Mouse (Mus musculus) heart, embryonic 12.5 days (tissue): ENCODE data around the gene D230025D16Rik. TPM values are rescaled to one million over a fixed set of nuclear protein-coding genes. Genes with fewer than 3 reads are reported as not detected.

Experiments used
- ATAC-seq: fragments of 200-750 bp; cut with Nextera tagmentation; 2 replicates; pipeline ENCODE4 v1.8.0; 2017; ENCODE audit warnings: moderate TSS enrichment, moderate library complexity; ENCODE audit not compliant: insufficient number of reproducible peaks, low FRiP score
- H3K27ac ChIP-seq: fragments of 300-500 bp; sonication (generic); 2 replicates; pipeline ENCODE4 v1.5.1; 2016; ENCODE audit warnings: mild to moderate bottlenecking, moderate library complexity; ENCODE audit not compliant: poor library complexity, severe bottlenecking
- H3K27me3 ChIP-seq: fragments of 300-500 bp; sonication (generic); replicated peaks from 2 replicates; pipeline ENCODE4 v1.6.1; 2016; ENCODE audit warnings: mild to moderate bottlenecking, moderate library complexity
- H3K36me3 ChIP-seq: fragments of 300-500 bp; sonication (generic); 2 replicates; pipeline ENCODE4 v1.6.1; 2016; ENCODE audit warnings: mild to moderate bottlenecking, moderate library complexity
- H3K4me1 ChIP-seq: fragments of 300-500 bp; sonication (generic); replicated peaks from 2 replicates; pipeline ENCODE4 v1.6.1; 2016; ENCODE audit warnings: mild to moderate bottlenecking
- H3K4me2 ChIP-seq: fragments of 300-500 bp; sonication (generic); 2 replicates; pipeline ENCODE4 v1.6.1; 2016; ENCODE audit warnings: mild to moderate bottlenecking, moderate library complexity
- H3K4me3 ChIP-seq: fragments of 300-500 bp; sonication (generic); 2 replicates; pipeline ENCODE4 v1.5.1; 2016; ENCODE audit warnings: mild to moderate bottlenecking
- H3K9ac ChIP-seq: fragments of 300-500 bp; sonication (generic); 2 replicates; pipeline ENCODE4 v1.6.1; 2016; ENCODE audit warnings: mild to moderate bottlenecking, moderate library complexity
- H3K9me3 ChIP-seq: fragments of 300-500 bp; sonication (generic); replicated peaks from 2 replicates; pipeline ENCODE4 v1.6.1; 2016; ENCODE audit warnings: mild to moderate bottlenecking, moderate library complexity
- WGBS: fragments of 180-500 bp; shearing (Covaris S2); methylation state at CpG from one replicate; pipeline ENCODE4 v1.1.7; 2016; 5-methylcytosine and 5-hydroxymethylcytosine counted together
- polyA plus RNA-seq: library from polyadenylated mRNA; unstranded; fragments of >200 nt; fragmentation: Nextera tagmentation; extraction: Ambion mirVana; gene quantifications from 2 replicates; pipeline ENCODE4 v1.2.1, GENCODE M21; 2016

Gene D230025D16Rik
- polyA plus RNA-seq, 1 experiment from 2014 or later = 18.9 TPM

- 62% methylated on average over 7 of the region's 7 CpGs for WGBS
- Histone ChIP-seq H3K27ac (no peak overlapping the region), H3K9ac (no peak overlapping the region), H3K9me3 (0 out of 2 replicates have a peak, but pooled peaks cover 4% of the 10 kb centered on the region), H3K4me3 (no peak overlapping the region), H3K27me3 (peaks cover 71% of the 10 kb centered on the region), H3K36me3 (no peaks in the 10 kb centered on the region), H3K4me2 (peak overlapping the region; percentile 86; the same call in 1 of the 2 replicates), H3K4me1 (peaks cover 26% of the 10 kb centered on the region)
- ATAC-seq = no peak
Observed at GRCm38 (mm10) chr8:105260371-105261099, 35.6 kb downstream of the D230025D16Rik start.

DNA sequence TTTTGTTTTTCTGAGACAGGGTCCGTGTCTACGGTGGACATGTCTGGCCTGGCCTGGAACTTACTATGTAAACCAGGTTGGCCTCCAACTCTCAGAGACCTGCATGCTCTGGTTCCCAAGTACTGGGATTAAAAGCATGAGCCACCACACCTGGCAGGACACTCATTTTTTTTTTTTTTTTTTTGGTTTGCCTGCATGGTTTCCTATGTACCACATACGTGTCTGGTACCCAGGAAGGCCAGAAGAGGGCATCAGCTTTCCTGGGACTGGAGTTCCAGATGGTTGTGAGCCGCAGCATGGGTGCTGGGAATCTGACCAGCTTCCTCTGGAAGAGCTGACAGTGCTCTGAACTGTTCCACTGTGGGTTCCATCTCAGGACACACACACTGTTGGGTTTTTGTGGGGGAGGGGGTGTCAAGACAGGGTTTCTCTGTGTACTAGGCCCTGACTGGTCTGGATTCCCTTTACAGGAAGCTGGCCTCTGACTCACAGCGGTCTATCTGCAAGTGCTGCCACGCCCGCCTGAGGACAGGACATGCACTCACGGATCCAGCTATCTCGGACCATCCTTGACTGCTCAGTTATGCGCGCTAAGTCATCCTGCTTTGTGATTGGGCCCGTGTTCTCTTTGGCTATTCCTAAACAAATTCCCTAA lies 36.5 kb downstream of the D230025D16Rik start:
- WGBS = 75% methylated on average over 12 of the region's 12 CpGs
- Histone ChIP-seq H3K27me3 (peaks cover 71% of the 10 kb centered on the region), H3K4me2 (no peak overlapping the region)

DNA sequence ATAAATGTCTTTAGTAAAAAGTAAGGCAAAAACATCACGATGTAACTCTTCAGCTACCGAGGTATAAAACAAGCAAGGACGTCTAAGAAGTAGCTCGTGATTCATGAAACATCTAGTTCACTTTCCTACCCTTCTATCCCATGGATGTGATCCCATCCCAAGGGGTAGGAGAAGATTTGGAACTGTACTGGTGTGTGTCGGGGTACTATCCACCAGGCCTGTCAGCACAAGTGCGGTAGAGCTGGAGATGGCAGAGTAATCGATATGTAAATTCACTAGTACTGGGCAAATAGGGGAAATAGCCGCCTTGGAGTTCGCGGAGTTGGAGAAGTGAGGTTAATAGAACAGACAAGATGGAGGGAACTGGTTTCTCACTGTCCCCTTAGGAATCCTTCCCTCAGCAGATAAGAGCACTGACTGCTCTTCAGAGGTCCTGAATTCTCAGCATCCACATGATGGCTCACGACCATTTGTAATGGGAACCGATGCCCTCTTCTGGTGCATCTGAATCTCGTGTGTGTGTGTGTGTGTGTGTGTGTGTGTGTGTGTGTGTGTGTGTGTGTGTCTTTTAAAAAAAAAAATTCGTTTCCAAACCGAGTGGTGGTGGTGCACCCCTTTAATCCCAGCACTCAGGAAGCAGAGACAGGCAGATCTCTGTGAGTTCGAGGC lies 38.4 kb downstream of the D230025D16Rik start:
- H3K4me2 ChIP-seq = peak overlapping the region; percentile 97
- no peak for ATAC-seq
- H3K9ac ChIP-seq = no peak overlapping the region
- peaks cover 76% of the 10 kb centered on the region for H3K27me3 ChIP-seq
- H3K4me1 ChIP-seq = peaks cover 30% of the 10 kb centered on the region
- no peak overlapping the region for H3K27ac ChIP-seq
- H3K9me3 ChIP-seq = peaks cover 8% of the 10 kb centered on the region; the same call in 1 of the 2 replicates
- H3K36me3 ChIP-seq = no peaks in the 10 kb centered on the region
- 36% methylated on average over 16 of the region's 16 CpGs for WGBS
- peak overlapping the region; percentile 87 for H3K4me3 ChIP-seq

More for the DNA sequence above, 36.5 kb downstream of the D230025D16Rik start:
- Histone ChIP-seq H3K36me3 (no peaks in the 10 kb centered on the region), H3K4me1 (peaks cover 25% of the 10 kb centered on the region), H3K9me3 (peaks cover 8% of the 10 kb centered on the region; the same call in 1 of the 2 replicates), H3K4me3 (no peak overlapping the region), H3K9ac (no peak overlapping the region), H3K27ac (no peak overlapping the region)
- no peak for ATAC-seq

DNA sequence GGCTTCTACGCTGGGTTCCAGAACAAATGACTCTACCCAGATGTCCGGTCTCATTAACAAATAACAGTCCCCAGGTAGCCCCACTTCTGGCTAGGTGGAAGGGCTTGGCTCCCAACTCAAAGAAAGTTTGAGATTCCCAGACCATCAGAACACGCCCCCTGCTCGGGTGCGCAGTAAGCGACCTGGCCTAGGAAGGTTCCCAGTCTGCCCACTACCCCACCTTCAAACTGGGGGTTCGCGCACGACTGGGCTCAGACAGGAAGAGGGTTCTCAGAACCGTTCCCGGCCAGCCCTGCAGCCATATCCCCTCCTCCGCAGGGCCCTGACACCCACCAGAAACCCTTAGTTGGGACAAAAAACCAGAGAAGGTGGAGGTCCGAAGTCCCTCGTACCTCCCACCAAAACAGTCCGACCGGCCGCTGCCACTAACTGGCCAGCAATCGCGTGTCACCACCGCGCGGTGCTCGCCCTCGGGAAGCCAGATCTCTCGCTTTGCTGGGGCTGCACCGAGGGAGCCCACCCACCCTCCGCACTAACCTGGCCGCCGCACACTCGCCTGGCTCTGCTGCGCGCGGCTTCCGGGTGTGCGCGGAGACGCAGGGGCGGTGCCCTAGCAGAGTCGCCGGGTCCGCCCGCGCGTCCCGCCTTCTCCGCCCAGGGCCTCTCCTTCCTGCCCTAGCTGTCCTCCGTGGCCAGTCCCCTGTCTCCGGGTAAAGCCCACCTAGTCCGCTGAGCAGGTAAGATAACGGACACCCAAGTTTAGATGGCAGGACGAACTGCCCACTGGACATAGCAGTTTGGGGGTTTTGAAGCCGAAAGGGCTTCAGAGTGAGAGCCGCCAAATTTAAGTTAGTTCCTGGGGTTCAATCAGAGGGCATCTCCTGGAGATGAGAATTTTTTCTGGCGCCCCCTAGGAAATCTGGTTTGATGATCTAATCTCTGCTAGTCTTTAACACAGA lies 39.4 kb downstream of the D230025D16Rik start, which contains the start of the genes Tradd and Fbxl8:
Gene Tradd, minus strand, starts transcription at position 586 of the 959 bp plus-strand sequence.
Gene Fbxl8, plus strand, starts transcription at position 625 of the 959 bp plus-strand sequence.
- Histone ChIP-seq H3K9ac (peak within 1 kb of the TSS; percentile 80), H3K36me3 (no peaks in the 10 kb centered on the region), H3K4me3 (peak within 1 kb of the TSS; percentile 87), H3K27me3 (peaks cover 76% of the 10 kb centered on the region), H3K9me3 (peaks cover 8% of the 10 kb centered on the region; the same call in 1 of the 2 replicates), H3K27ac (no peak within 1 kb of the TSS), H3K4me2 (peak within 1 kb of the TSS; percentile 97), H3K4me1 (peaks cover 31% of the 10 kb centered on the region)
- peak; percentile 67 for ATAC-seq
- 2% methylated on average over 49 of the region's 54 CpGs for WGBS

DNA sequence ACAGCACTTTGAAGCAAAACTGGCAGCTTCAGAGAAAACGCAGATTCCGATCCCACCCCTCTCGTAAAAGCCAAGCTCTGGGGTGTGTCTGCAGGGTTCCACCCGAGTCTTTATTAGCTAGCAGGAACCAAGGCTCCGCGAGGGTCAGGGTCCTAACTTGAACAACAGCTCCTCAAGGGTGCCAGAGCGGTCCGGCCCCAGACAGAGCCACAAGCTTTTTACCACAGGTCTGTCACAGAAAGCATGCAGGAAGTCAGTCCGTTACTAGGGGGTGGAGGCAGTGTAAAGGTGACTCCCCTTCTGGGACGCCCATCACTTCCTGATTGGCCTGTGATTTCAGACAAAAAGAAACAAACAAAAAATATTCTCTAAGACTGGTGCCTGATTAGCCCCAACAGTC lies 40.2 kb downstream of the D230025D16Rik start:
- no peaks in the 10 kb centered on the region for H3K36me3 ChIP-seq
- peak overlapping the region; percentile 87 for H3K4me3 ChIP-seq
- no peak overlapping the region for H3K27ac ChIP-seq
- peak overlapping the region; percentile 97 for H3K4me2 ChIP-seq
- 12% methylated on average over 10 of the region's 10 CpGs for WGBS
- no peak for ATAC-seq
- H3K4me1 ChIP-seq = peaks cover 31% of the 10 kb centered on the region
- peak overlapping the region; percentile 80 for H3K9ac ChIP-seq
- H3K9me3 ChIP-seq = peaks cover 8% of the 10 kb centered on the region; the same call in 1 of the 2 replicates
- peaks cover 76% of the 10 kb centered on the region for H3K27me3 ChIP-seq

- no peak for ATAC-seq
- H3K9ac ChIP-seq = no peak overlapping the region
- no peak overlapping the region for H3K4me3 ChIP-seq
- H3K9me3 ChIP-seq = peaks cover 5% of the 10 kb centered on the region; the same call in 1 of the 2 replicates
- H3K27me3 ChIP-seq = peaks cover 76% of the 10 kb centered on the region
- H3K4me1 ChIP-seq = peaks cover 37% of the 10 kb centered on the region
- 20% methylated on average over 13 of the region's 13 CpGs for WGBS
- no peaks in the 10 kb centered on the region for H3K36me3 ChIP-seq
- H3K27ac ChIP-seq = no peak overlapping the region
- H3K4me2 ChIP-seq = no peak overlapping the region
Observed at GRCm38 (mm10) chr8:105266775-105267174, 41.8 kb downstream of the D230025D16Rik start.

DNA sequence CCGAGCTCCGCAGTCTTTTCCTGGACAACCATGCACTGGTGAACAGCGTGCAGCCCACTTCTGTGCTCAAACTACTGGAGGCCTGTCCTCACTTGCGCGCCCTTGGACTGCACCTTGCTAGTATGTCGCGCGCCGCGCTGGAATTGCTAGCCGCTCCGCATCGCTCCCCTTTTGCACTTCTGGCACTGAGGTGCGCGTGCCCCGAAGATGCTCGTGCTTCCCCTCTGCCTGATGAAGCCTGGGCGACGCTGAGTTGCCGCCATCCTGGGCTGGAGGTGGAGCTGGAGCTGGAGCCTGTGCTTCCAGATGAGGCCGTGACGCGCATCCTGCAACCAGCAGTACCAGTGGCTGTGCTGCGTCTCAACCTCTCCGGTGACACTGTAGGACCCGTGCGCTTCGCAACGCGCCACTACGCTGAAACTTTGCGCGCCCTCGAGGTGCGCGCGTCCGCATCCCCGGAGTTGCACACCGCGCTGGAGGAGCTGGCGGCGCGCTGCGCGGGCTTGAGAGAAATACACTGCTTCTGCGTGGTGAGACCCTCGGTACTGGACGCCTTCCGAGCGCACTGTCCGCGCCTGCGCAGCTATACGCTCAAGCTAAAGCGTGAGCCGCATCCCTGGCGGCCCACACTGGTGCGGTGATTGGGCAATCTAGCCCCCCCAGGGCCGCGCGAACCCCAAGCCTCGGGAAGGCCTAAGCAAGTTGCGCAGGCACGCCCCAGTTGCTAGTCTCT lies 43.6 kb downstream of the D230025D16Rik start:
- peak; percentile 45 for ATAC-seq
- no peak overlapping the region for H3K27ac ChIP-seq
- H3K9me3 ChIP-seq = peaks cover 5% of the 10 kb centered on the region; the same call in 1 of the 2 replicates
- H3K9ac ChIP-seq = peak overlapping the region; percentile 70
- H3K27me3 ChIP-seq = peaks cover 79% of the 10 kb centered on the region
- peaks cover 37% of the 10 kb centered on the region for H3K4me1 ChIP-seq
- H3K36me3 ChIP-seq = no peaks in the 10 kb centered on the region
- WGBS = under 1% methylated on average over 65 of the region's 65 CpGs
- H3K4me2 ChIP-seq = peak overlapping the region; percentile 87
- peak overlapping the region; percentile 53 for H3K4me3 ChIP-seq

DNA sequence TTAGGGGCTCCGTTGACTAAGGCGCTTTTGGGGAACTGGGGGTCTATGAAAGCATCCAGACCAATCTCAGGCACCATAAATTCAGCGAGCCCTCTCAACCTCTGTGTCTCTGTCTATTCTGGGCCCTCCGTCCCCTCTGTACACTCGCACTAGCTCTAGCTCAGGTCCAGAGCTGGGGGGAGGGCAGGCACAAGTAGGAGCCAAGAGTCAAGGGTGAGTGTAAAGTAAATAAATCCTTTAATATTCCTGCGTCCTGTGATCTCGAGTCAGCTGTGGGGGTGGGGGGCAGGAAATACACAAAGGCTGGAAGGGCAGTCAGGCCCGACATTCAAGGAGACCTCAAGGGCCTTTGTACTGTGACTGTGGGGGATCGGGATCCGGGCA lies 44.1 kb downstream of the D230025D16Rik start:
- ATAC-seq = no peak
- 3% methylated on average over 10 of the region's 10 CpGs for WGBS
- Histone ChIP-seq H3K9ac (peak overlapping the region; percentile 70), H3K27ac (no peak overlapping the region), H3K4me3 (peak overlapping the region; percentile 53), H3K4me2 (peak overlapping the region; percentile 87), H3K27me3 (peaks cover 85% of the 10 kb centered on the region), H3K9me3 (peaks cover 5% of the 10 kb centered on the region; the same call in 1 of the 2 replicates), H3K36me3 (no peaks in the 10 kb centered on the region), H3K4me1 (peaks cover 37% of the 10 kb centered on the region)

- no peak for ATAC-seq
- H3K9ac ChIP-seq = peak within 1 kb of the TSS; percentile 70
- peak within 1 kb of the TSS; percentile 87 for H3K4me2 ChIP-seq
- peak within 1 kb of the TSS; percentile 53 for H3K4me3 ChIP-seq
- H3K36me3 ChIP-seq = no peaks in the 10 kb centered on the region
- peaks cover 89% of the 10 kb centered on the region for H3K27me3 ChIP-seq
- under 1% methylated on average over 41 of the region's 42 CpGs for WGBS
- no peak within 1 kb of the TSS for H3K27ac ChIP-seq
- peaks cover 37% of the 10 kb centered on the region for H3K4me1 ChIP-seq
- H3K9me3 ChIP-seq = peaks cover 5% of the 10 kb centered on the region; the same call in 1 of the 2 replicates
Observed at GRCm38 (mm10) chr8:105269461-105269947, 44.6 kb downstream of the D230025D16Rik start, which contains the start of gene Hsf4. TSS of gene Hsf4 (plus strand) at chr8:105269801.
